Mouse (Mus musculus): ENCODE results near the gene Rbms1.
A peak's percentile ranks its signal among the peaks of the same experiment; 100 is the strongest.

Rbms1 gene

DNA sequence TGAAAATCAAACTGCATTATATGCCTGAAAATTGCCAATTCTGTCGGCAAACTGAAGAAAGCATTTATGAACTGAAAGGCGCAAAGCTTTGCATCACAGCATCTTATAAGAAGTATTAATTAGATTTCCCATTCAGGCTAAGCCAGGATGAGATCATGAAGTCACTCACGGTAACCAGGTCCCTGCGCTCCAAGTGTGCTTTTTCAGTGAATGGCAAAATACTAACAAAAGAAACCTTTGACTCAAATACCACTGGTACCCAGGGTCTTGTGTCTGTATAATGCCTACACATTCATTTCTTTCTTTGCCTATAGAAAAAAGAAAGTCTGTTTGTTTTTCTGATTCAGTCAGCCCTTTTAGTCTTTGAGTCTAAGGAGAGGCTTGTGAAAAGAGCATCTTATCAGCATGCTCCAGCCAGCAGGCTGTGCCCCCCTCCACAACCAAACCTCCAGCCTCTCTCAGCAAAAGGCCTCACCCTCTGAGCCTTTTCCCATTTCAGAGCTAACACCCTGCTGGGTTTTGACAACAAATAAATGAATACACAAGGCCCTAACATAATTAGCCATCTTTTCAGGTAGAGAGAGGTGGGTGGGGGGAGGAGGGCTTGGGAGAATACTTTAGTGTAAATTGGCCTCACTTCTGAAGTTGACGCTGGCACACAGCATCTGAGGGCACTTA lies 83.7 kb downstream of the Rbms1 start:
- no peak for DNase-seq (ENCODE audit: low spot score in 2 of 2)

DNA sequence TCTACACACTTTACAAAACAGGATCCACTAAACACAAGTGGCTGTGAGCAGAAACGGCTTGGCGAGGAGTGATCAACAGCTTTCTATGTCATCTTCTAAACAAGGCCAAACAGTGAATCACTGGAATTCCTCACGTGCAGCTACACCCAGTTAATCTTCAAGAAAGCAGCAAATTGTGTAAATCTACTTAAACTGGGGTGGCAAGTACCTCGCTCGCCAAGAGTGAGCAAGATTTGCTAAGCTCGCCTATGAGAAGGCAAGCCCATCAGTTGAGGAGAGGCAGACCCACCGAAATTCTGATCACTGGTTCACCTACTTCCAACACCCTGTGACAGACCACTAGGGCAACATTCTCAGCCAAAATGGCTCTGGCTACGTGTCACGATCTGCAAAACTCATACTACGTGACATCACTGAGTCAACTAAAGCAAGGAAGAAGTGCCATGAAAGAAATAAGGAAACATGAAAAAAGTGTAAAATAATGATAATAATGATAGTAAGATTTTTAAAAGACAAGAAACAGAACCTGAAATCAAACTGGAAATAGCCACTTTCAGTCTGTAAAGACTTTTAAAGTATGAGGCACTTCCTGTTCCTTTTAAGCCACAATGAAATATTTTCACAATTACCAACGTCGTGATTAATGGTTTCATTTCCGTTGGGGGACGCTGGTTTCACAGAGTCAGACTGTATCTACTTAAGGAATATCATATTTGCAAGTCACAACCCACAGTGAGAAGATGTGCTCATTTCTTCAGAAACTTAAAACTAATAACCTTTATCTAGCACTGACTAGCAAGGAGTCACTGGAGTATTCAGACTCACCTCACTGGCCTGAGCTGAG lies 85.2 kb downstream of the Rbms1 start:
- DNase-seq (ENCODE audit: low spot score in 2 of 2), result no peak

DNA sequence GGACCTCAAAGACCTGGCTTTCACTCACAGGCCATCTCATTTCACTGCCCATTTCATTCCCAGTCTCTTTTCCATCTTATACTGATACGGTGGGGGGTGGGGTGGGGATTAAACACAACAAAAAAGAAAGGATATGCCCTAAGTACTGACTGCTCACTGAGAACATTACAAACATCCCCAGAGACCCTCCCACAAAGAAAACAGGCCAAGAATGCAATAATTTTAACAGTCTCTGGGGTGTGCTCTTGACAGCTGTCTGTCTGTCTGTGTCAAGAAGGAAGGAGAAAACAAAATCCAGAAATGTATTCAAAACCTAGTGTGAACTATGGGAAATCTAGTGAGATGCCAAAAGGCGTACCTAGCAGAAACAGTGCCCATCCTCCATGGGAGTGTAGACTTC lies 86.1 kb downstream of the Rbms1 start:
- DNase-seq (ENCODE audit: low spot score in 2 of 2), result no peak

DNA sequence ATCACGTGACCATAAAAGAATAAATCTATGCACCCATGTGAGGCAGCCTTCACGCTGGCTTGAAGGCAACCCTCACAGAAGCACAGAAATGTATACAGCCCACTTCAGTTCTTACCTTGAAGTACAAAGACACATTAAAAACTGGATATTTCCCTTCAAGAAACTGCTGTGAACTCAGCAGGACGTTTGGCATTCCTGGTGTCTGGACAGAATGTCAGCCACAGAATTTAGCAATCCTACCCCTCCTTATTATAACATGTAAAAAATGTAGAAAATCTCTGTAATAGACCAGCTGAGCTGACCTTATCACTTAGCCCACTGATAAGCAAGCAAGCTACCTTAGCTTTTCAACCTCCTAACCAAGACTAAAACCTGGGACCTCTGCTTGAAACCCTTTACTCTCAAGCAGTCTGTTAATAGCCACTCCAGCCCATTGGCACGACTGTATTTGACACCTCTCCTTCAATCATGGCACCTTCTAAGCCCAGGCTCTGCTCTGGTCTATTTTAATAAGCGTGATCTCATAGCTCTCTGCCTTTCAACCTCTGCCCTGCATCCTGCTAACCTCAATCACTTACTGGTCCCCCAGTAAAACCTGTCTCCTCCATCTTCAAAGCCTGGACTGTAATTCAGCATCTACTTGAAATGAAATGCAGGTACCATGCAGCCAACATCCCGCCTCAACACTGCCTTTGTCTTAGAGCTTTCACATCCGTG lies 90.7 kb downstream of the Rbms1 start:
- no peak for DNase-seq (ENCODE audit: low spot score in 2 of 2)

GRCm38 (mm10) chr2:60871001-60871400 lies 92.0 kb downstream of the Rbms1 start:
- DNase-seq (ENCODE audit: low spot score in 2 of 2), result no peak

DNA sequence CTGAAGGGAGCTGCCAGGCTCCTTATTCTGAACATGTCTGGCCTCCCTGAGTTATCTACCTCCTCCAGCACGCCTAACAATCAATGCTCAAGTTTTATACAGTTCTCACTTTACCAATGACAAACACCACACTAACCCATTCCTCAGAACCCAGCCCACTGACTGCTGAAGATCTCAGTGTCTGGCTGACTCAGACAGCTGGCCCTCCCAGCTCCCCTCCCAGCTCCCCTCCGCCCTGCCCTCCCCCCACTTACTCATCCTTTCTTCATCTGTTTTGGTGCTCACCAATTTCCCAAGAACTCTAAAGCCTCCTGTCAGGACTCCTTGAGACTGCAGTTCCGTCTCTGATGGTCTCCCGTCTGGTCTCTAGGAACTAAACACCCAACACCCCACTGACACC lies 92.5 kb downstream of the Rbms1 start:
- no peak for DNase-seq (ENCODE audit: low spot score in 2 of 2)

- DNase-seq (ENCODE audit: low spot score in 2 of 2), result no peak
Observed at GRCm38 (mm10) chr2:60869001-60869743, 93.8 kb downstream of the Rbms1 start.

DNA sequence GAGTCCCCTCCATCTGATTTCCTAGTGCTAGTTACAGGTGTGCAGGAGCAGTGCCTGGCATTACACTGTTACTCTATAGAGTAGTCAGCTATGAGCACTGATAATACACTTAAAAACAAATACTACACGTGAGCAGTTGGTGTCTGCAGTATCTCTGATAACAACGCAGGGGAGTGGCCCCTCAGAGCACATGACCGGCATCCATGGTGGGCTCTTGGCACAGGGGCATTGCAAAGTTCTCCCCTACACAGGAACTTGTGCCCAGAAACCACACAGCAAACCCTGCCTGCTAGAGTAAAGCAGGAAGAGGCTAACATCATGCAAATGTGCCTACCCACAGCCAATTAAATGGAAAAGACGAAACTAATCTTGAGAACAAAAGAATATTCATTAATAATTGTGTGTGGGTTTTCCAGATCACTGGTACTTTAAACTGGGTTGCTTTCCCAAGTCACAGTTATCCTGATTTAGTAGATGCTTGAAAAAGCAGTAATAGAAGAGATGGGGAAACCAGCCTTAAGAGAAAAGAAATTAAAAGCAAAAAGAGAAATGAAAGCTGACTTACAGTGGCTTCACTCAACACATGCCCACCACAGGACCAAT lies 94.8 kb downstream of the Rbms1 start:
- DNase-seq (ENCODE audit: low spot score in 2 of 2), result no peak

GRCm38 (mm10) chr2:60867304-60867703 lies 95.7 kb downstream of the Rbms1 start:
- DNase-seq (ENCODE audit: low spot score in 2 of 2), result no peak

- no peak for DNase-seq (ENCODE audit: low spot score in 2 of 2)
Observed at GRCm38 (mm10) chr2:60865869-60866268, 97.1 kb downstream of the Rbms1 start.

DNA sequence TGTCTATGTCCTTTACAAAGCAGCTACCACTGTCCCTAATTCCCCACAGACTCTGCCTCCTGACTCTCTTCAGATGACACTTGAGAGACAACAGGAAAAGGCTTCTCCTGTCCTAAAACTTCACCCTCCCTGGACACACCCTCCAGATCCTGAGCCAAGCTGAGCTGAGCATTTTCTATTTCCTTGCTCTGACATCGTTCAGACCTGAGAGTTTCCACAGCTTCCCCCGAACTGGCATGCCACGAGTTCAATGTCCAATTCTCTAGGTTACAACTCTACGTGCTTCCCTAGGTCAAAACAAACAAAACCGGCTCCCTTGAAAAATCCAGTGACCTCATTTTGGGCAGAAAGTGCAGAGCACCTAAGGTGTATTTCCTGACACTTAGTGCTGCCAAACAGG lies 98.0 kb downstream of the Rbms1 start:
- no peak for DNase-seq (ENCODE audit: low spot score in 2 of 2)

DNA sequence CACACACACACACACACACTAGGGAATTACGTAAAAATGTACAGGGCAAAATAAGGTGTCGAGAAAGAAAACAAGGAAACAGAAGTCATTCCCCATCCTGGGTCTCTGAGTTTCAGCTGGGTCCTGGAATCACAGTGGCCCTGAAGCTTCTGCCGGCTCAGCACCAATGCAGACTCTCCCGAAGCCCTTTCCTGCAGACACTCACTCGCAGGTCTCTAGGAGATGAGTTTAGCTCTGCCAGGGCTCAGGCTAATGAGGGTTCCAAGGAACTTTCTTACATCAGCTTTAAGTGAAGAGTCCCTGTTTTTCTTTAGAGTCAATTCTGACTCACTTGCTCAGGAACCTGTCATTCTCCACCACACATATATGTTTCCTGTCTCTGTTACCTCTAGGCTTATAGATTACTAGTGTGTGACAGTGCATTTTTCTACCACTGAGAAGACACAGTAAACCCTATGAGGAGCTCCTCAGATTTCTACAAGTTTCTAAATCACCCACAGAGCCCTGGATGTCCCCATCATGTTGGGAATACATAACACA lies 98.7 kb downstream of the Rbms1 start:
- DNase-seq (ENCODE audit: low spot score in 2 of 2), result no peak

DNA sequence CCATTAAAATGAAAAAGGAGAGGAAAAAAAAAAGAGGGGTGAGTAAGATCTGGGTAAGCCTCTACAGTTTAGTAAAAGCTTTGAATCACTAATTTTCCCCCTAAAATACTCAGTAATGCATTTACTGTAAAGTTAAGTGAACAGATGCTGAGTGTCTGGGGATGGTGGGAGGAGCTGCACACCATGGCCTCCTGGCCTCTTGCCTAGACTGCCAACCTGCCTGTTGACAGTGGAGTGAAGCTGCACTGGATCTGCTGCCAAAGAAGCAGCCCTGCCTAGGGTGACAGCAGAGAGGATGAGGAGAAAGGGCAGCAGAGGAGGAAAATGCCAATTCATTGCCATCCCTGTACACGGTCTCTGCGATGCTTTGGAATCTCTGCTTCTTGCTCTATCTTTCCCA lies 99.2 kb downstream of the Rbms1 start:
- peak in 1 of 2 experiments; percentile 28 for DNase-seq (ENCODE audit: low spot score in 2 of 2)

- DNase-seq (ENCODE audit: low spot score in 2 of 2), result no peak
Observed at GRCm38 (mm10) chr2:60862913-60863711, 99.9 kb downstream of the Rbms1 start.

GRCm38 (mm10) chr2:60858116-60858515 lies 104.9 kb downstream of the Rbms1 start:
- no peak for DNase-seq (ENCODE audit: low spot score in 2 of 2)

- no peak for DNase-seq (ENCODE audit: low spot score in 2 of 2)
Observed at GRCm38 (mm10) chr2:60856097-60856496, 106.9 kb downstream of the Rbms1 start.

DNA sequence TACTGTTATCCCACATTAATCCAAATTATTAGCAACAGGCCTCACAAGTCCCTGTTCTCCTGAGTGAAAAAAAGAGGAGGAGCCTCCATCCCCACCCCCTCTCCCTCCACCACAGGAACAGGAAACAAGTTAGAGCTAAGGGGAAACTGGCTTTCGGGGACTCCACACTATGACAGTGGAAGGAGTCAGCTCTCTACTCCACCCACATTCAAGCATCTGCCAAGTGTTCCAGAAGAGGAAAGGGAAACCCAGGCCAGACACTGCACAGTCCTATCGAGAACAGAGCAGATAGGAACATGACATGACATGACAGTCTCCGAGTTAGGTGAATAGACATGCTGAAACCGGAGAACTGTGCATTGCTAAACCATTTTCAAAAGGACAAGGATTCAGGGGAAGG lies 108.0 kb downstream of the Rbms1 start:
- peak in 1 of 2 experiments; percentile 22 for DNase-seq (ENCODE audit: low spot score in 2 of 2)

DNA sequence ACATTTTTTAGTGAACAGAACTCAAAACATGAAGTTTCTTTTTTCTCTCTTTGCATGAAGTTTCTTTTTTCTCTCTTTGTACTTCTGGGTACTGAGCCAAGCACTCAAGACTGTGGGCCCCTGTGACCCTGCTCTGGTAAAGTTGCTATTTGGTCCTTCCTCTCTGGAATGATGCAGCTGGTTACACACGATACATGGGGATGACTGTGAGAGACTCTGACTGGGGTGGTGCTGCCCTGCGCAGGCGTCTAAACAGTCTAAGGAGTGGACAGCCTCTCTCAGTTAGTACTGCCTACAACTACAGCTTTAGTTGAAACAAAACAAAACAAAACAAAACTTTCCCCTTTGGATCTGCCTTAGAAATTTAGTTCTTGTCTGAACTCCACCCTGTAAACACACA lies 111.1 kb downstream of the Rbms1 start:
- no peak for DNase-seq (ENCODE audit: low spot score in 2 of 2)

- DNase-seq (ENCODE audit: low spot score in 2 of 2), result no peak
Observed at GRCm38 (mm10) chr2:60851057-60851718, 111.8 kb downstream of the Rbms1 start.

GRCm38 (mm10) chr2:60848478-60848877 lies 114.5 kb downstream of the Rbms1 start:
- DNase-seq (ENCODE audit: low spot score in 2 of 2), result no peak

Measured in left cerebral cortex, adult 9 months (tissue).